Mouse (Mus musculus): ENCODE results near the gene Rnf212b. TPM values are rescaled to one million over a fixed set of nuclear protein-coding genes. Genes with fewer than 3 reads are reported as not detected.

Rnf212b gene
- not detected in 2 replicates for polyA plus RNA-seq (2012)

DNA sequence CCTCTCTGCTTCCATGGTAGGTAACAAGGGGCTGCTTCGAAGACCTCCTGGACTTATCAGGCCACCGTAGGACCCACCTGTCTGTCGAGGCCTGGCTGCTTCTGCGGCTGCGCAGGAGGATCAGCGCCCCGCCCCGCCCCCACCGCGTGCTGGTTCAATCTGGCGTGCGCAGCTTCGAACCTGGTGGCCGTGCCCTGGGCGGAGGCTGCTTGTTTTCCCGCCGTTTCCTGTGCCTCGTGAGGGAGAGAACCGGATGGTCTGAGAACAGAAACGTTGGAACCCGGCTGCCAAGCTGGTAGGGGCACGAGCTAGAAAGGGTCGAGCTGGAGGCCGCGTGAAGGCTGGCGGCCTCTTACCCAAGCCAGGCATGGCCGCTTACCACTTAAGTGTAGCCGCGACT lies at the start of gene Rnf212b:
Gene Rnf212b, plus strand, starts transcription at position 151 of the 400 bp plus-strand sequence.
- TF ChIP-seq GATA1 (IDR thresholded peaks at IDR 0.05; ENCODE audit: low read length), result no peak

DNA sequence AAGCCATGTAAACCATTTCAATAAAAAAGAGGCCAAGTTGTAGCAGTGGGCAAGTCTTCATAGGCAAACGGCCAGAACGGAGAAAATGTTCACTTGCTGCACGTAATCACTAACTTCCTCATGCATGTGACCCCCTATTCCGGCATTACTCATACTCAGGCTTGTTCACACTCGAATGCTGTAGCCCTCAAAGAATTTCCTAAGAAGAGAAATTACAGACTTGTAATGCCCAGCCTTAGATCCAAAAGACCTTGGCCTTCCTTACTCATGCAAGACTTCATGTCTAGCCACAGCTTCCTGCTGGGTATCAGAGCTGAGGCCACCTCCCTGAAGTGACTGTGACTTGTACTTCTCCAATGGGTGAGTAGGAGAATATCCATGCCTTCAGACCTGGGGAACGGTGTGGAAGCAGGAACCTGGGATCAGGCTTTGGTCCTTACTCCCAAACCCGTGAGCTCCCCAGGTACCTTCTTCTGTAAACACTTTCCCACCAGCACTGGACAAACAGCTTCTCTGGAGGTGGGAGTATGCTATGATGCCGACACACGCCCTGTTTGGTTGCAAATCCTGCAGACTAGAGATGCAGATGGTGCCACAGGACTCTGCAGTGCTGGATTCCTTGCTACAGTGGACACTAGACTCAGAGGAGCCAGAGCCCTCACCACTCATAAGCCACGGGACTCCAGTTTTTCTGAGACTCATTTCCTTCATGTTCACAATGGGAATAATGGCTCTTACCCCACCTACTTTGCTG lies 45.5 kb upstream of the Rnf212b start:
- TF ChIP-seq GATA1 (IDR thresholded peaks at IDR 0.05; ENCODE audit: low read length), result no peak

DNA sequence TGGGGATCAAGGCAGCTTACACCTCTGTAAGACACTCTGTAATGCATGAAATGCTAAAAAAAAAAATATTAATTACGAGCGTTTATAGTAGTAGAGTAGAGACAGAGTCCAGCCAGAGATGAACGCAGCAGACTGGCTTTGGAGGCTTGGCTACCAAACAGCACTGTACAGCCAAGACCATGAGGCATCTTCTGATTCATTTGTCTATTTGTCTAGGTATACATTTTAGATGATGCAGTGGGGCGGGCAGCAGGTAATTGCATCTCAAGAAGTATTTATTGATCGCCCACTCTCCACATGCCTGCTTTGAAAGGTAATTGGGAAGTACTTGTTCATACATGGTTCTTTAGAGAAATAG lies 44.9 kb upstream of the Rnf212b start:
- no peak for TF ChIP-seq GATA1 (IDR thresholded peaks at IDR 0.05; ENCODE audit: low read length)

DNA sequence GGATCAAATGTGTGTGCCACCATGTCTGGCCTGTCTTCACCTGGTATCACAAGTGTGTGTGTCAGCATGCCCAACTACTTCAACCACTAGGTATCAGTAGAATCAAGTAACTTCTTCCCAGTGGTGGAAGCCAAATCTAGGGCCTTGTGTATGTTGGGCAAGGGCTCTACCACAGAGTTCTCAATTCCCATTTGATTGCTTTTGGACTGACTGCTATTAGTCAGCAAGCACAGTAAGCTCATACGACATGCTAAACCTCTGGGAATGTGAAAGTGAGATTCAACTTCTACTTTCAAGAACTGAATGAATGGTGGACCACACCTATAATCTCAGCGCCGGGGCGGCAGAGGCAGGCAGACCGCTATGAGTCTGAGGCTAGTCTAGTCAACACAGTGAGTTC lies 43.6 kb upstream of the Rnf212b start:
- TF ChIP-seq GATA1 (IDR thresholded peaks at IDR 0.05; ENCODE audit: low read length), result no peak

DNA sequence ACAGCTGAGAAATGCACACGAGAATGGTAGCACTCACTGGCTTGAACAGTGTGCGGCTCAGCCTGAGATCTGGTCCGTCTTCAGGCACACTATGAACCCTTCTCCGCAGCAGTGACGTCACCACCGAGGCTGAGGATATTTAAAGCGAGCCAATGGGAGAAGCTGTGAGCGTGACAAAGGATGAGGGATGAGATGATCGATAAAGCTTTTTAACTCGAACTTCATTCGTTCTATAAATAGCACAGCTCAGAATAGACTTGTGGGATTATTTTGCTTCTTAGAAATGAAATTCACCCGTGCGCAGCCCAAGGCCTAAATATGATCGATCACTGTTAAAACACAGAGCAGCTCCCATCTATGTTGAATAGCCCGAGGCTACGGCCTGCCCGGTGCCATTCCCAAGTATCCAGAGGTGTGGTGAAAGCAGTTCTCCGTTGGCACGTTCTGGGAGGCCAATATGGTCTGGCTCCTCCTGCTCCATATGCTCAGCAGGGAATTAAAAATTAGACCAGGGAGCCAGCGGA lies 41.5 kb upstream of the Rnf212b start:
- no peak for TF ChIP-seq GATA1 (IDR thresholded peaks at IDR 0.05; ENCODE audit: low read length)

DNA sequence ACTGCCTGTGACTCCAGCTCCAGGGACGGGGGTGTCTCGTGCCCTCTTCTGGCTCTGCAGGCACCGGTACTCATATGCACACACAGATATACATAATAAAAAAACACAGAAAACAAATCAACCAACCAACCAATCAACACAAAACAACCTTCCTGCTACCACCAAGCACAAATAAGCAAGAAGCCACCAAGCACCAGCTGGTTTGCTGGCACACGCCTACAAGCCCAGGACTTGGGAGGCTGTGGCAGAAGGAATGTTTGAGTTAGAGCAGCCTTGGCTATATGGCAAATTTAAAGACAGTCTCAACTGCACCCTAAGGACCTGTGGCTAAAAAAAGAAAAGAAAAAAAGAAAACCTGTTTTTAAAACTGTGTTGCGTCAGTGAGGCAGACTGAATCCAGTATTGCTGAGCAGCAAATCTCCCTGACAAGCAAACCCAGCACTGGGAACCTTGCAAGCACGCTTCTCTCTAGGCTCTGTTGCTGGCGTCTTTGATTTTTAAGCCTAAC lies 38.4 kb upstream of the Rnf212b start:
- TF ChIP-seq GATA1 (IDR thresholded peaks at IDR 0.05; ENCODE audit: low read length), result no peak

DNA sequence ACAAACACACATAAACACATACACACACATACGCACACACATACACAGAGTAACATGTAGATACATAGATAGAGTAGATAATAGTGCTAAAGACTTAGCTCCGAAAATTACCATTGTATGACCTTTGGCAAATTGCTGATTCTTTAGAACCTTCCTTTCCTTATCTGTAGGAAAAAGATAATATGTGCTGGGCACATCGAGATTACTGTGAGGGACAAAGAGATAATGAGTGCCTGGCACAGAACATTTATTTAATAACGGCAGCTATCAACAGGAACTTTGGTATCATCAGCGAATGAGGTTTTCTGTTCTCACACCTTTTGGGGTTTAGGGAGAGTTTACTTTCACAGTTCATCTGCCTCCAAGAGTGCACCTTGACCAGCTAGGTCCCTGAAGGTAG lies 37.2 kb upstream of the Rnf212b start:
- TF ChIP-seq GATA1 (IDR thresholded peaks at IDR 0.05; ENCODE audit: low read length), result peak; percentile 9

DNA sequence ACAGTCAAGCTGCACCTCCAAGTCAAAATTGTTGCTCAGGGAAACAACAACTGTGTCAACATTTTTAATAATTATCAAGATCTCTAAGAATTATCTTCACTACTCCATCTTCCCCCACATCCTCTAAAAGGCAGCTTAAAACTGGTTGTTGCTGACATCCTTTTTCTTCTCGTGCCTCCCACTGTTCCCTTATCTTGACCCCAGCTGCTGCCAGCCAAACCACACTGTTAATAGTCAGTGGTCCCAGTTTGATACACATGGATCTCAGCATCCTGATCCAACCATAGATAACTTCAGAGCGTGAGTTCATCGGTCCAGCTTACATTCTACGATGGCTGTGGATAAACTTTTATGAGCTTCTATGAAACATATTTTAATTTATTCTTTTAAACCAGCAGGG lies 36.0 kb upstream of the Rnf212b start:
- TF ChIP-seq GATA1 (IDR thresholded peaks at IDR 0.05; ENCODE audit: low read length), result peak; percentile 84

DNA sequence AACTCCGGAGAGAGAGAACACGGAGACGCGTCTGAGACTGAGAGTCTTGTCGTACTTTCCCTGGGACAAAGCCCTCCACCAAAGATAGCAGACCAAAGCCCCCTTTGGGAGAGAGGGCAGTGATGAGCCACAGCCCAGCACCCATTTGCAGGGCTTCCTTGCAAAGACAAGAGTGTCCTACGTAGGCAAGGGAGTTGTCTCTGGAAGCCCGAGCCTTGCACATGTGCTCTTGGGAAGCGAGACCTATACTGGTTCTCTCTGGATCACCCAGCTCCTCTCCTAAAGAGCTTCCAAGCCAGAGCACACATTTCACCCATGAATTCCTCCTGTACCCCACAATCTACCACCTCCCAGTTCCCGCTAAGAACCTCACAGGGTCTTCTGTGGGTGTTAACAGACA lies 33.9 kb upstream of the Rnf212b start:
- TF ChIP-seq GATA1 (IDR thresholded peaks at IDR 0.05; ENCODE audit: low read length), result no peak

DNA sequence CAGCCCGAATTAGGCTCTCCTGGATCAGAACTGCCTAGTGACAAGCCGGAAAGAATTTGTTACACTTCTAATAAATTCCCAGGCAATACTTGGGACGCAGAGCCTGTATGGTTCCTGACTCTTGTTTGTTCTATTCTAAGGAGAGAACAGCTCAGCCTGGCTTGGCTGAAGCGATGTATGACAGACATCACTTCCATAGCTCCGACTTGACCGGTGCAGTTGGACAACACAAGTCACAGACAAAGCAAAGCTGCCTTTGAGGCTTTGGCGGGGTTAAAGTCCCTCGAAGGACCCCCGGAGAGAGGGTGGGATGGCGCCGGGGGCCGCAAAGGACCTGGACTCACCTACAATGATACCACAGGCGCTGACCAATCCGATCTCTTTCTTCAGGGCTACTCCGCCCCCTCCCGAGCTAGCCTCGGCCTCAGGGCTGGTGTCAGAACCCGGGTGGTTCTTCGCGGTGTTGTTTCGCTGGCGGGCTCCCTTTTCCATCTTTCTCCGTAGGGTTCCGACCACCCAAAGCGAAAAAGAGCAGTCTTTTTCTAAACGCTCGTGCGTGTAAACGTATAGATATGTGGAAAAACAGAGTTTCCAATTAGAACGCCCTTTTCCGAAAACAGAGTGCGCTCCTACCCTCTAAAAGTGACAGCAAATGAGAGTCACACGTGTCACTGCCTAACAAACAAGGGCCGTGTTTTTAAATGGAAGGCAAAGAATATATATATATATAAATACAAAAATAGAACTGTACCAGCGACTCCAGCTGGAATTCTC lies 32.9 kb upstream of the Rnf212b start:
- TF ChIP-seq GATA1 (IDR thresholded peaks at IDR 0.05; ENCODE audit: low read length), result no peak

DNA sequence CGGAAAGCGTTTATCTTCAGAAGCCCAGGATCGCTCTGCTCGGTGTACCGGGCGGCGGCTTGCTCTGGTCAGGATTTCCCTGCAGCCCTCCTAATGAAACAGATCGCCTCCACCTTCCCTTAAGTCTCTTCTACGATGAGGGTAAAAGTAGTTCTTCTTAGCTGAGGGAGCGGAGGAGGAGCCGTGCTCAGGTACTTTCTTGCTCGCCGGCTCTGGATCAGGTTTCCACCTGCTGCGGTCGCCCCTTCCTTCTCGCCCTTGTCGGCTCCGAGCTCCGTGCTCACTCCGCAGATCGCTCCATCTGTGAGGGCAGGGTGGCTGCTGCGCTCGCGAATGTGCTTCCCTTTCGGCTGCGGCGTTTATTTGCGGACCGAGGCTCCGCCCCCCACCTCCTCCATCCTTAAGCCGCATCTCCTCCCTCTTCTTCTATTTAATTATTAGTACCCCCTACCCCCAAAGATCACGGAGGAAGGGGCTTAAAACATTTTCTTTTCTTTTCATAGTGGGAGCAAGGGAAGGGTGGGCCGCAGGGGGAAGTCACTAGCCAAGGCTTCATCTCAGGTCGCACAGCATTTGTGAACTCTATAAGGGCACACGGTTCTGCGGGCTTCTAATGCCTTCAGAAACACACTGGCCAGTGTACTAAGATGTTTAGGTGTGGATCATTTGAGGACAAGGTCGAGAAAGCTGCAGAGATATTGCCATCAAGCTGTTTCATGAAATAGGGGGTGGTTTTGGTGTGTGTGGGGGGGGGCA lies 32.2 kb upstream of the Rnf212b start, which contains the start of gene Slc7a8:
Gene Slc7a8, minus strand, starts transcription at position 337 of the 756 bp plus-strand sequence.
- no peak for TF ChIP-seq GATA1 (IDR thresholded peaks at IDR 0.05; ENCODE audit: low read length)

DNA sequence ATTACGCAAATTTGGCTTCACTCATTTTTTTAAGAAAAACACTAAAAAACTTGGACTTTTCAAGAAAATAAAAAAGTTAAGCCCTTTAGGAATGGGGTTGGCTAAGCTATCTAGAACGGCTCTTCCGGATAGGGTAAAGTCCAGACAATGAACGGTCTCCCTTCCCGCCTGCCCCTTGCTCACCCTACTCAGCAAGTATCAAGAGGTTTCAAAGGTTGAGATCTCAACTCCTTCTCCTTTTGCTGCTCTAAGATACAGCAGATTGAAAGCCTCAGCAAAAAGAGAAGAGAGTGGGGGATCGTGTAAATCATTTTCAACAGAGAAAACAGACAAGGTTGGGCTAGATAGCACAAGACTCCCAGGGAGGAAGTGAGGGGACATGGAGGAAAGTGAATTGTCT lies 31.0 kb upstream of the Rnf212b start:
- TF ChIP-seq GATA1 (IDR thresholded peaks at IDR 0.05; ENCODE audit: low read length), result no peak

DNA sequence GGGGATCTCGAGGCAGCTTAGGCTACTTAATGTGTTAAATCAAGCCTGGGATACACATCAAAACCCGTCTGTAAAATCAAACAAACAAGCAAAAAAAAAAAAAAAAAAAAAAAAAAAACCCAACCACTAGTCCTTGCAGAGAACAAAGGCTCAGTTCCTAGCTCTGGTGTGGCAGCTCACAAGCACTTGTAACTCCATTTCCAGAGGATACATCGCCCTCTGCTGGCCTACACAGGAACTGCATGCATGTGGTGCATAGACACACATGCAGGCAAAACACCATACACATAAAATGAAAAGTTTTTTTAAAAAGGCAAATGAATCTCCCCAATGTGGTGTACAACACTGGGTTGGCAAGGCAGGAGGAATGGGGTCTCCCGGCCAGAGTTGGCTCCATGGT lies 28.0 kb upstream of the Rnf212b start:
- TF ChIP-seq GATA1 (IDR thresholded peaks at IDR 0.05; ENCODE audit: low read length), result no peak

DNA sequence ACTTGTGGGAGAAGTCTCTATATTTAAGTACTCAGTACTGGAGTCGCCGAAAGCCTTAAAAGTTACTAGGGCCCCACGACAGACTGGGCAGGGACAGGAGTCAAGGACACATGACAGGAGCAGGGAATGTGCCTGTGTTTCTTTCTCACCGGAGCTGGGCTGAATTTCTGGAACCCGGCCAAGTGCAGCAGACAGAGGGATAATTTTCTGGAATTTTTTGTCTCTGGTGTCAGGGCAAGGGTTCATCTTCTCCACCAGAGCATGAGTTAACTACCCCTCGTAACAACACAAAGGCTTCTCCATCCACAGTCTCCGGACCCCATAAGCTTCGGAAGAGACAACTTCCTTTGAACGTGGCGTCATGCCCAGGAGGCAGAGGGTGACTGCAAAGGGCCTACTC lies 27.5 kb upstream of the Rnf212b start:
- no peak for TF ChIP-seq GATA1 (IDR thresholded peaks at IDR 0.05; ENCODE audit: low read length)

DNA sequence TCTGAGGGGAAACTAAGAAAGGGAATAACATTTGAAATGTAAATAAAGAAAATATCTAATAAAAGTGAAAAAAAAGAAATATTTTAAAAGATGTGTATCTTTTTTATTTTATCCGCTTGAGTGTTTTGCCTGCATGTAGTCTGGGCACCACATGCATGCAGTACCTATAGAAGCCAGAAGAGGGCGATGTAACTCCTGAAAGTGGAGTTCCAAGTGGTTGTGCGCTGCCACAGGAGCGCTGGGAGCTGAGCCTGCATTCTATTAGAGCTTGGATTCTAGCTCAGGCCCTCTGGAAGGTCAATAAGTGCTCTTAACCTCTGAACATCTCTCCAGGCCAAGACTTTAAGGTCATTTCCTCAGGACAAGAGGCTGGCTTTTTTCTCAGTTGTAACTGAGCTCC lies 26.7 kb upstream of the Rnf212b start:
- no peak for TF ChIP-seq GATA1 (IDR thresholded peaks at IDR 0.05; ENCODE audit: low read length)

DNA sequence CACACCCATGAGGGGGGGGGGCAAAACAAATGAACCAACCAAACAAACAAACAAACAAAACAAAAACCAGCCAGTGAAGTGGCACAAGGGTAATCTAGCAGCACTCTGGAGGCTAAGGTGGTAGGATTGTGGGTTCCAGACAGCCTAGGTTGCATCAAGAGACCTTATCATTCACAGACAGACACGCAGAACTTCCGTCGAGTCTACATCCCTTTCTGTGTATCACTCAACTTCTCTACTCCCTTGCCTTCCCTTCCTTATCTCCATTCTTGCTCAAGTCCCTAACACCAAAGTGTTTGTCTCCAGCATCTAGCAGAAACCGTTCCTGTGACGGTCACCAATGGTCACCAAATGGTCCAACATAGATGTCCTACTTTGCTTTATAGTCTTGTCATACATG lies 25.7 kb upstream of the Rnf212b start:
- peak; percentile 78 for TF ChIP-seq GATA1 (IDR thresholded peaks at IDR 0.05; ENCODE audit: low read length)

Measured in G1E-ER4 (cell line).